Mouse (Mus musculus) E14TG2a.4 (cell line): ENCODE measurements around the gene Tpm4.

Source experiments
- CTCF ChIP-seq: conservative IDR thresholded peaks from 2 replicates; pipeline ENCODE4 v1.5.1; 2014; ENCODE audit warnings: low read length
- NANOG ChIP-seq: IDR thresholded peaks from 2 replicates; pipeline ENCODE4 v1.6.1; 2014; ENCODE audit warnings: borderline replicate concordance, low read length, mixed read lengths
- POU5F1 ChIP-seq: IDR thresholded peaks from 2 replicates; pipeline ENCODE4 v1.6.1; 2014; ENCODE audit warnings: low read length, borderline replicate concordance

GRCm38 (mm10) chr8:72132417-72132816, 2.4 kb upstream of the Tpm4 start:
- no peak for TF ChIP-seq CTCF
- TF ChIP-seq NANOG: no peak
- no peak for TF ChIP-seq POU5F1
